Mouse (Mus musculus) frontal cortex, postnatal 25 days (tissue): ENCODE data around the gene Fars2.
"Not testable (repeated sequence)": the region's sequence is repeated elsewhere in the genome, so short reads cannot be mapped to it uniquely, and the experiment has no call there.

ENCODE experiments used
- DNase-seq, 2 experiments: peaks; one replicate each; pipeline ENCODE4 v3.0.0; 2022; ENCODE audit warnings: low spot score in 2 of 2

The Fars2 gene

DNA sequence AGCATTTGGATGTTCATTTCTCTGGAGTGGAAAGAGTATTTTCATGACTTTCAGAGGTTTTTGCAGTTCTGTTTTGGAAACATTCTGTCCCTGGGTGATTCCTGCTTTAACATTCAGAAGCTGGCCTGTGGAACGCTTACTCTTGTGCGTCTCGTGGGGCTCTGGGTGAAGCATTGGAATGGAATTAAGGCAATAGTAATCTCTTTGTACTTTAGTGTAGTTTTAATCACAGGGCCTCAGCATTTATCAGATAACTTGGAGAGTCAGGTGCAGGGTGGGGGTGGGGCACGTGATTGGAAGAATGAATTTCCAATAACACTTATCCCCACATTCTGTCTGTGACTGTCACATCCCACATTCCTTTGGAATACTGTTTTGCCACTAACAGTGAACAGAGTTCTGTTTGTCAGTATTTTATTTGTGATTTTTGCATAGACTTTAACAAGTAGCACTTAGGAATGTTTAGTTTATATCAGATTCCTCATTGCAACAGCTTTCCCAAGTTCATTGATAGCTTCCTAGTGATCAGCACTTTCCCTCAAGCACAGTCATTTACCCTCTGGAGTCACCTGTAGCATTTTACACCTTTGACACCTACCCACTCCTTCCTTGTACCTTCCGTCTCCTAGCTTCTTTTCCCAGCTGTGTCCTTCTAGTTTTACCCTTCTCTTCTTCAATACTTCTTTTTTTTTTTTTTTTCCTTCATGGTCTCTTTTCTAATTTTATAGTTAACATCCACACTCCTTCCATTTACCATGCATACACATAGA, 23.2 kb downstream of the Fars2 start:
- DNase-seq, result no peak

DNA sequence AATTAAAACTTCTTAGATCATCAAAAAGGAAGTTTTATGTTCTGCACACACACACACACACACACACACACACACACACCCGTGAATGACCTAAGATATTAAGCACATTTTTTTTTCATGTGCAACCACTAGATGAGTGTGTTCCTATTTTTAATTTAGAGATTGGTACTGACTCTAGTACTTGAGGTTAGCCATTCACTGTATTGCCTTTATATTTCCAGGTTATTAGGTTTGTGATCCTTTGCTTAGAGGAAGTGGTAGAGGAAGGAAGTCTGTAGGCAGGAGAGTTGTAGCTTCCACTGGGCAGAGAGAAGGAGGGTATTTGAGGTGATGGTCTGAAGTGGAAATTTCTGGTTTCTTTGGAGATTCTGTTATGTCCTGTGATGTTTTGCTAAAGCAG, 28.4 kb downstream of the Fars2 start:
- DNase-seq, result no peak

GRCm38 (mm10) chr13:36149175-36149939, 32.1 kb downstream of the Fars2 start:
- no peak for DNase-seq

GRCm38 (mm10) chr13:36150272-36150671, 33.1 kb downstream of the Fars2 start:
- DNase-seq, result no peak

GRCm38 (mm10) chr13:36152728-36153498, 35.7 kb downstream of the Fars2 start:
- no peak for DNase-seq

DNA sequence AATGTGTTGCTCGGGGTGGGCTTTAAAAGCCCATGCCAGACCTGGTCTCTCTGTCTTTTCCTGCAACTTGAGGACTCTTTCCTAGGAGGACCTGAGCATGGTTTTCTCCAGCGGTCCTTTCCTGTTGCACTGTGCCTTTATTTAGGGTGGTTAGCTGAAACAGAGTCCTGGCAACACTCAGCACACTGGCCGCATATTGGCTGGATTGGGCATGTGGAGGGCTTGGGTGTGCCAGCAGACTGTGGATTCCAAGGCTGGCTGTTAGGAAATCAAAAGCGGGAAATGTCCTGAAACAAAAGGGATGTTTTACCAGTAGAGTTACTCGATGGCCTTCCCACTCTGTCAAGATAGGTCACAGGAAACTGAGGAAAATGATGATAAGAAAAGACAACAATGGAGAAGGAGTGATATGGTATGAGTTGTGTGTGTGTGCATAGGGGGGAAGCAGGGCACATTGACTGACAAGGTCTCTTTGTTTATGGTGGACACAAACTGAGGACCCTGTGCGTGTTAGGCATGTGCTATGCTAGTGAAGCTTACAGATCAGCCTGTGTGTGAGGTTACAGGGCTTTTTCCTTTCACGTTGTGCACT, 39.2 kb downstream of the Fars2 start:
- no peak for DNase-seq

DNA sequence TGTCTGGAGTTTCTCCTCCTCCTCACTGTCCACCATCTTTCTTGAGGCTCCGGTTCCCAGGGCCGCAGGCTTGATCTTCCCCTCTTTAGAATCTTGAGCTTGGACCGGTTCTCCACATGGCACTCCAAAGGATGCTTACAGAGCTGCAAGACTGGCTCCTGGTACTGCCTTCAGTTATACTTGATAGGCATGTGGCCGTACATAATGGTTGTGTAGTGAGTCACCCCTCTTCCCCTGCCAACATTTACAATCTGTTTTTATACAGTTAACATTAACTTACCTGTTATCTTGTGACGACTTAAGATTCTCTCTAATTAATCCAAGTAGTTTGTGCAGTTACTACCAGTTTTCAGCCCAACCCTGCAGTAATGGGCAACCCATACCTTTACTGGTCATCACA, 46.2 kb downstream of the Fars2 start:
- DNase-seq, result no peak

GRCm38 (mm10) chr13:36163898-36164297, 46.7 kb downstream of the Fars2 start:
- no peak for DNase-seq

GRCm38 (mm10) chr13:36172981-36173380, 55.8 kb downstream of the Fars2 start:
- not testable (repeated sequence) for DNase-seq

GRCm38 (mm10) chr13:36174101-36174500, 56.9 kb downstream of the Fars2 start:
- no peak for DNase-seq

- DNase-seq, result no peak
Measured at GRCm38 (mm10) chr13:36174772-36175171, 57.6 kb downstream of the Fars2 start.

- DNase-seq, result no peak
Measured at GRCm38 (mm10) chr13:36181231-36181630, 64.0 kb downstream of the Fars2 start.

DNA sequence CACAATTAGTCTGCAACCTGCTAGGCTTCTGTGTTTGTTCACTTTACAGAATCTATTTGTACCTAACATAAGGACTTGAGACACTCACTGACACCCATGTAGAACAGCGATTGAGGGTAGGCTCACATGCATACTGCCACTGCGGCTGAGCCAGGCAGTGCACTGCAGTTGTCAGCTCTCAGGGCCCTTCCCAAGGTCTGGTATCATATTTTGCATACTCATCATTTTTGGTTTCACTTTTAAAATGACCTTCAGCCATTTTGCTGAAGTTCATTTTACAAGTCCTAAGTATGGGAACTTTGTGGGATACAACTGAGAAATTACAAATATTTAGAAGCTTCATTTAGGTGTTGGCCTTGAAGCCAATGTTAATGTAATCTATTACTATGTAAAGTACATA, 73.4 kb downstream of the Fars2 start:
- no peak for DNase-seq

DNA sequence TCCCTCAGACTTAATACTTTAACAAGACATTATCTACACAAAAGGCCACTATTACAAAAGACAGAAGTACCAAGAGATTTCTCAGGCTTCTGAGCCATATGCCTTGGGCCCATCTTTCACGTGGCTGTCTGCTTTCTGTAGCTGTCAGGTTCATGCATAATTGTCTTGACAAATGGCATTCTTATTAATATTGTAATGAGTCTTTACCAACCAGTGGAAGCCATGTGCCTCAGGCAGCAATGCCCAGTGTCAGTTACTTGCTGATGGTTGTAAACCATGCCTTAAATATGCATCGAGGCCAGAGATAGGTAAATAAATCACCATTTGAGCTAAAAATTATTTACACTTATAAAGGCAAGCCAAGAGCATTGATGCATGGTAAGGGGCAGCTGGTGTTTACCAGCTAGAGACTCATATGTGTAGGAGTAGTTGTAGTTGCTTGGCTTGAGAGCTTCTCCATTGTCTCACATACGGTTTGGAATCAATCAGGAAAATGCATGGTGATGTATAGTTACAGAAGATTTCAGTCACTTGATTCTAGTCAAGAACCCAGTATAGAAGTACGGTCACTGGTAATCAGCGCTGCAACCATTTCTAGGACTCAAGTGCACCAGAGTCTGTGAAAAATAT, 76.4 kb downstream of the Fars2 start:
- no peak for DNase-seq

GRCm38 (mm10) chr13:36199288-36199687, 82.1 kb downstream of the Fars2 start:
- no peak for DNase-seq

- DNase-seq, result no peak
Measured at GRCm38 (mm10) chr13:36200453-36200852, 83.2 kb downstream of the Fars2 start.

DNA sequence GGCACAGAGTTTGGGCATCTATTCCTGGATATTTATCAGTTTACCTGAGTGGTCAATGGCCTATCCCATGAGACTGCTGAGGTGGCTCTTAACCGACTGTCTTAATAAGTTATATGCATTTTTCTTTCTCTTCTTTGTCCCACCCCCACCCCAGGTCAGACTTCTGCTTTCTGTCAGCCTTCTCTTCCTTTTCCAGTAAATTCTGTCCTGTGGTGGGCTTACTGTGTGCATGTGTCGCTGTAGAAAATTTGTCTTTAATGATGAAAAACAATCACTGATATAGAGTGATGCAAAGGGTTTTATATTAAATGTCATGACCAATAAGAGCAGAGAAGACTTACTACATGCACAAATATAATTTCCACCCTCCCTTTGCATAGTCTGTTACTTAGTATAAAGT, 85.3 kb downstream of the Fars2 start:
- DNase-seq, result no peak

- DNase-seq, result no peak
Measured at GRCm38 (mm10) chr13:36203014-36203413, 85.8 kb downstream of the Fars2 start.

DNA sequence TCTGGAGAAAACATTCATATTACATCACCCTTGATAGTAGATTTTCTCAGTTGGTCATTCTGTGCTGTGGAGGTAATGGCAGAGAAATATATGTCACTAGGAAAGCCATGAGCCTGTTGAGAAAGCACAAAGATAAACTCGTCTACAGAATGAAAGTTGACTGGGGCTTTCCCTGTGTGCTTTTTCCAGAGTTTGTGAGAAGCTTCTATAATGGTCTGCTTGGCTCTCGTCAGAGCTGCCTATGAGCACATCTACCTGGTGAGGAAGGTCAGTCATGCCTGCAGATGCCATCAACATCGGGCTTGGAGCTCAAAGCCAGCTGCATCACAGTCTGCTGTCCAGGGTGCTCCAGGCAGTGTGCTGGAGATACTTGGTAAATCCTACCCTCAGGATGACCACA, 87.1 kb downstream of the Fars2 start:
- no peak for DNase-seq

DNA sequence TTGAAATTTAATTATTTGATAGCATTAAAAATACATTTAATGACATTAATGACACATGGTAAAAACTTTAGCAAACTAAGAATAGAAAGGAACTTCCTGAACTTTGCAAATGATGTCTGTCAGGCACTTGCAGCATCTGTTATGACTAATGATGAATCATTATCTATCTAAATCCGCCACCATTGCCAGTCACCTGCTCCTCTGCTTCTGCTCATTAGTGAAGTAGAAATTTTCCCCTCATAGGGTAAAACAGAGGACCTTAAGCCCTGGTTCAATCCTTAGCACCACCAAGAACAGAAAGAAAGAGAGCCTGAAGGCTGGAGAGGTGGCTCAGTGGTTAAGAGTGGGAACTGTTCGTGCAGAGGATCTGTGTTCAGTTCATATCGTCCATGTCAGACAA, 93.8 kb downstream of the Fars2 start:
- DNase-seq, result no peak

GRCm38 (mm10) chr13:36214056-36214455, 96.8 kb downstream of the Fars2 start:
- no peak for DNase-seq

DNA sequence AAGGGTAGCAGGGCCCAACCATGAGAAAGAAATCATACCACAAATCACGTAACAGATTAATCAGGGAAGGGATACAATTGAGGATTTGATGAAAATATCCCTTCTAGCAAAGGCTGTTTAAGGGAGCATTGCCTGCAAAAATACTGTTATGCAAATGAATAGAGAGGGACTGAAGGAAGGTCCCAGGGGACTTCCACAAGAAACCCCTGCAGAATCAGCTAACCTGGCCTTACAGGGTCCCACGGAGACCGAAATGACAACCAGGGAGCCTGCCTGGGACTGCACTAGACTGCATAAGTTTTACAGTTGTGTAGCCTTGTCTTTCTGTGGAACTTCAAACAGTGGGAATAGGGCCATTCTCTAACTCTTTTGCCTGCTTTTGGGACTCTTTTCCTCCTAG, 98.8 kb downstream of the Fars2 start:
- no peak for DNase-seq
